Mouse (Mus musculus): ENCODE measurements at regions not wholly inside any gene's neighbourhood (a gene's known extent, or its start where the extent isn't known, plus 50 kb on each side); places are given as distances from the start of the nearest gene placed in this dataset.

DNA sequence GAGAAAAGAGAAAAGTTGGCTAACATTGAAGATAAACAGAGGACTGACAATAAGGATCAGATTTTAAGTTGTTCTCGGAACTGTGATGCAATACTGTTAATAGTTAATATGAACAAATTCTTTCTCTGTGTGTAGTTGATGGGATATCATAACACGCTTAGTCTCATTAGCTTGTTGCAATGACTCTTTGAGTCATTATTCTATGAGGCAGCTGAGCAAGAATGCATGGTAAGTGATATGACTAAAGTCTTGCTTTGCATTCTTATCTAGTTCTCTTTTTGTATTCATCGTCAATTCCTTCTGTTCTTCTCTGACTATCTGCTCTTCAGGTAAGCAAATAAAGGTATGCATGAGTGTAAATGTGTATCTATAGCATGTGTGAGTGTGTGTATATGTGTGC, 159.3 kb downstream of the Trim52 start:
- TF ChIP-seq CTCF (IDR thresholded peaks at IDR 0.05) (no peak), POLR2A (IDR thresholded peaks at IDR 0.05; ENCODE audit: insufficient read depth, low read depth, low read length) (no peak)

Measured in heart, adult 2 months (tissue).